Mouse (Mus musculus) kidney, embryonic 14.5 days (tissue): ENCODE results near the gene Csn3. TPM values are rescaled to one million over a fixed set of nuclear protein-coding genes. Genes with fewer than 3 reads are reported as not detected.

Experiments used
- ATAC-seq: fragments of 200-750 bp; cut with Nextera tagmentation; 2 replicates; pipeline ENCODE4 v1.8.0; 2017; ENCODE audit warnings: moderate number of reproducible peaks, mild to moderate bottlenecking, moderate TSS enrichment, moderate library complexity; ENCODE audit not compliant: low FRiP score, low TSS enrichment
- H3K27ac ChIP-seq: fragments of 300-500 bp; sonication (generic); 2 replicates; pipeline ENCODE4 v1.5.1; 2014; ENCODE audit warnings: low read depth, mild to moderate bottlenecking, low read length, moderate library complexity, mixed read lengths
- H3K27me3 ChIP-seq: fragments of 300-500 bp; sonication (generic); 2 replicates; pipeline ENCODE4 v1.6.1; 2014; ENCODE audit warnings: mild to moderate bottlenecking, low read length; ENCODE audit not compliant: control insufficient read depth, insufficient read depth
- H3K36me3 ChIP-seq: fragments of 300-500 bp; sonication (generic); 2 replicates; pipeline ENCODE4 v1.6.1; 2014; ENCODE audit warnings: low read length, mixed read lengths; ENCODE audit not compliant: control insufficient read depth, insufficient read depth
- H3K4me1 ChIP-seq: fragments of 300-500 bp; sonication (generic); 2 replicates; pipeline ENCODE4 v1.6.1; 2014; ENCODE audit warnings: low read length, mixed read lengths; ENCODE audit not compliant: control insufficient read depth, insufficient read depth
- H3K4me2 ChIP-seq: fragments of 300-500 bp; sonication (generic); replicated peaks from 2 replicates; pipeline ENCODE4 v1.6.1; 2014; ENCODE audit warnings: low read depth, mild to moderate bottlenecking, low read length
- H3K4me3 ChIP-seq: fragments of 300-500 bp; sonication (generic); 2 replicates; pipeline ENCODE4 v1.5.1; 2014; ENCODE audit warnings: mild to moderate bottlenecking, low read length
- H3K9ac ChIP-seq: fragments of 300-500 bp; sonication (generic); 2 replicates; pipeline ENCODE4 v1.6.1; 2014; ENCODE audit warnings: low read depth, mild to moderate bottlenecking, low read length, moderate library complexity
- H3K9me3 ChIP-seq: fragments of 300-500 bp; sonication (generic); 2 replicates; pipeline ENCODE4 v1.6.1; 2016; ENCODE audit warnings: low read length; ENCODE audit not compliant: control insufficient read depth
- WGBS: fragments of 180-500 bp; shearing (Covaris S2); extraction: QIAGEN DNeasy Blood & Tissue Kit; methylation state at CpG from one replicate; pipeline ENCODE4 v1.1.7; 2014; 5-methylcytosine and 5-hydroxymethylcytosine counted together
- polyA plus RNA-seq: library from polyadenylated mRNA; unstranded; fragments of >200 nt; fragmentation: Nextera tagmentation; extraction: Ambion mirVana; gene quantifications from 2 replicates; pipeline ENCODE4 v1.2.1, GENCODE M21; 2014

Gene Csn3
- 0.70 and 1.2 TPM in 2 replicates for polyA plus RNA-seq

- no peak for ATAC-seq
- H3K27me3 ChIP-seq = no peaks in the 10 kb centered on the region
- no peak within 1 kb of the TSS for H3K27ac ChIP-seq
- H3K4me3 ChIP-seq = no peak within 1 kb of the TSS
- no peaks in the 10 kb centered on the region for H3K4me1 ChIP-seq
- no peaks in the 10 kb centered on the region for H3K9me3 ChIP-seq
- H3K36me3 ChIP-seq = no peaks in the 10 kb centered on the region
- 34% methylated on average over 5 of the region's 5 CpGs for WGBS
- H3K9ac ChIP-seq = no peak within 1 kb of the TSS
- H3K4me2 ChIP-seq = no peak within 1 kb of the TSS
Observed at GRCm38 (mm10) chr5:87925372-87925771, at the start of gene Csn3. Gene Csn3 (plus strand): TSS chr5:87925579.

- H3K36me3 ChIP-seq = no peaks in the 10 kb centered on the region
- H3K27ac ChIP-seq = no peak within 1 kb of the TSS
- WGBS = 90% methylated on average over 1 of the region's 1 CpGs
- no peaks in the 10 kb centered on the region for H3K27me3 ChIP-seq
- no peak within 1 kb of the TSS for H3K4me2 ChIP-seq
- H3K4me1 ChIP-seq = no peaks in the 10 kb centered on the region
- ATAC-seq = no peak
- no peak within 1 kb of the TSS for H3K4me3 ChIP-seq
- H3K9ac ChIP-seq = no peak within 1 kb of the TSS
- H3K9me3 ChIP-seq = no peaks in the 10 kb centered on the region
Observed at GRCm38 (mm10) chr5:87884729-87885128, 40.6 kb upstream of the Csn3 start, which contains the start of gene Odam. Gene Odam (plus strand): TSS chr5:87885029.

GRCm38 (mm10) chr5:87931603-87932002, 6.2 kb downstream of the Csn3 start:
- H3K9me3 ChIP-seq = no peaks in the 10 kb centered on the region
- no peak overlapping the region for H3K4me3 ChIP-seq
- no peak overlapping the region for H3K9ac ChIP-seq
- no peak for ATAC-seq
- no peak overlapping the region for H3K27ac ChIP-seq
- H3K36me3 ChIP-seq = no peaks in the 10 kb centered on the region
- no peak overlapping the region for H3K4me2 ChIP-seq
- H3K4me1 ChIP-seq = no peaks in the 10 kb centered on the region
- 72% methylated on average over 1 of the region's 1 CpGs for WGBS
- no peaks in the 10 kb centered on the region for H3K27me3 ChIP-seq

GRCm38 (mm10) chr5:87940752-87941151, 15.4 kb downstream of the Csn3 start:
- 42% methylated on average over 3 of the region's 3 CpGs for WGBS
- Histone ChIP-seq H3K4me1 (no peaks in the 10 kb centered on the region), H3K4me2 (no peak overlapping the region), H3K27ac (no peak overlapping the region), H3K9me3 (no peaks in the 10 kb centered on the region), H3K27me3 (no peaks in the 10 kb centered on the region), H3K9ac (no peak overlapping the region), H3K4me3 (no peak overlapping the region), H3K36me3 (no peaks in the 10 kb centered on the region)
- ATAC-seq = no peak

GRCm38 (mm10) chr5:87942515-87942914, 17.1 kb downstream of the Csn3 start:
- ATAC-seq = no peak
- H3K9ac ChIP-seq = no peak overlapping the region

GRCm38 (mm10) chr5:87951836-87952235, 26.5 kb downstream of the Csn3 start:
- Histone ChIP-seq H3K27me3 (no peaks in the 10 kb centered on the region), H3K4me2 (no peak overlapping the region), H3K4me1 (no peaks in the 10 kb centered on the region), H3K27ac (no peak overlapping the region), H3K9ac (no peak overlapping the region), H3K9me3 (no peaks in the 10 kb centered on the region), H3K4me3 (no peak overlapping the region), H3K36me3 (no peaks in the 10 kb centered on the region)
- ATAC-seq = no peak

More at GRCm38 (mm10) chr5:87942515-87942914, 17.1 kb downstream of the Csn3 start:
- no peak overlapping the region for H3K4me3 ChIP-seq
- no peaks in the 10 kb centered on the region for H3K9me3 ChIP-seq
- H3K4me2 ChIP-seq = no peak overlapping the region
- H3K4me1 ChIP-seq = no peaks in the 10 kb centered on the region
- H3K36me3 ChIP-seq = no peaks in the 10 kb centered on the region
- H3K27me3 ChIP-seq = no peaks in the 10 kb centered on the region
- no peak overlapping the region for H3K27ac ChIP-seq

GRCm38 (mm10) chr5:87969201-87969600, 43.8 kb downstream of the Csn3 start, which contains the start of the genes 2310003L06Rik and Gm28434:
Gene 2310003L06Rik (plus strand): TSS chr5:87969459.
Gene Gm28434 (plus strand): TSS chr5:87969517.
- Histone ChIP-seq H3K9me3 (no peaks in the 10 kb centered on the region), H3K9ac (no peak within 1 kb of the TSS), H3K36me3 (no peaks in the 10 kb centered on the region), H3K27ac (no peak within 1 kb of the TSS), H3K4me1 (no peaks in the 10 kb centered on the region), H3K27me3 (no peaks in the 10 kb centered on the region), H3K4me3 (no peak within 1 kb of the TSS), H3K4me2 (no peak within 1 kb of the TSS)
- ATAC-seq = no peak
- 57% methylated on average over 2 of the region's 2 CpGs for WGBS

- no peak for ATAC-seq
- Histone ChIP-seq H3K4me1 (no peaks in the 10 kb centered on the region), H3K9ac (no peak within 1 kb of the TSS), H3K36me3 (no peaks in the 10 kb centered on the region), H3K9me3 (no peaks in the 10 kb centered on the region), H3K4me3 (no peak within 1 kb of the TSS), H3K4me2 (no peak within 1 kb of the TSS), H3K27me3 (no peaks in the 10 kb centered on the region), H3K27ac (no peak within 1 kb of the TSS)
- WGBS = 86% methylated on average over 3 of the region's 3 CpGs
Observed at GRCm38 (mm10) chr5:87979139-87979538, 53.8 kb downstream of the Csn3 start, which contains the start of gene Cabs1. Gene Cabs1 (plus strand): TSS chr5:87979439.
